Mouse (Mus musculus) midbrain, embryonic 12.5 days (tissue): ENCODE measurements at regions not wholly inside any gene's neighbourhood (a gene's known extent, or its start where the extent isn't known, plus 50 kb on each side); places are given as distances from the start of the nearest gene placed in this dataset.

ENCODE experiments used
- ATAC-seq: fragments of 200-750 bp; cut with Nextera tagmentation; 2 replicates; pipeline ENCODE4 v1.8.0; 2017; ENCODE audit warnings: low read depth, moderate TSS enrichment, moderate library complexity; ENCODE audit not compliant: low FRiP score
- H3K27ac ChIP-seq: fragments of 300-500 bp; sonication (generic); replicated peaks from 2 replicates; pipeline ENCODE4 v1.5.1; 2016; ENCODE audit warnings: mild to moderate bottlenecking
- H3K27me3 ChIP-seq: fragments of 300-500 bp; sonication (generic); 2 replicates; pipeline ENCODE4 v1.6.1; 2016; ENCODE audit warnings: mild to moderate bottlenecking
- H3K36me3 ChIP-seq: fragments of 300-500 bp; sonication (generic); 2 replicates; pipeline ENCODE4 v1.6.1; 2016
- H3K4me1 ChIP-seq: fragments of 300-500 bp; sonication (generic); 2 replicates; pipeline ENCODE4 v1.6.1; 2016
- H3K4me2 ChIP-seq: fragments of 300-500 bp; sonication (generic); replicated peaks from 2 replicates; pipeline ENCODE4 v1.6.1; 2016; ENCODE audit warnings: mild to moderate bottlenecking, moderate library complexity
- H3K4me3 ChIP-seq: fragments of 300-500 bp; sonication (generic); 2 replicates; pipeline ENCODE4 v1.5.1; 2016; ENCODE audit warnings: mild to moderate bottlenecking
- H3K9ac ChIP-seq: fragments of 300-500 bp; sonication (generic); replicated peaks from 2 replicates; pipeline ENCODE4 v1.6.1; 2016; ENCODE audit warnings: mild to moderate bottlenecking, moderate library complexity
- H3K9me3 ChIP-seq: fragments of 300-500 bp; sonication (generic); 2 replicates; pipeline ENCODE4 v1.6.1; 2016; ENCODE audit warnings: mild to moderate bottlenecking
- WGBS: fragments of 180-500 bp; shearing (Covaris S2); methylation state at CpG from one replicate; pipeline ENCODE4 v1.1.7; 2016; 5-methylcytosine and 5-hydroxymethylcytosine counted together

DNA sequence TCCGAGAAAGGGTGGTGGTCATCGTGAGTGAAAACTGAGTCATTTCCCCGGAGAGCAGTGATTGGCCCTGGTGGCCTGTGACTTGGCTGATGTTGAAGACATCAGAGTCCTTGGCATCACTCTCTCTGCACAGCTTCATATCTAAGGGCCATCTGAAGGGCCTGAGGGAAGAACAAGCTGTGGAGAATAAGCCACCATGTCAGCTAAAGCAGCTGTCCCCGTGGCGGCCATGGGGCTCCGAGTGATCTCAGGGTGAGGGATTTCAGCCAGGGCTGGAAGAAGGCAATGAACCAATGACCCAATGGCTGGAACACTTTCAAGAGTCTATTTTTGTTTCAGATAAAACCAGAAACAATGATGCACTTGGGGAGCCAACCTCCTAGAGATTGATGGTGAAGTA, 62.2 kb downstream of the Ttc32 start:
- no peaks in the 10 kb centered on the region for H3K4me1 ChIP-seq
- H3K4me3 ChIP-seq = no peak overlapping the region
- no peaks in the 10 kb centered on the region for H3K27me3 ChIP-seq
- H3K9me3 ChIP-seq = no peaks in the 10 kb centered on the region
- H3K4me2 ChIP-seq = no peak overlapping the region
- ATAC-seq = no peak
- H3K27ac ChIP-seq = no peak overlapping the region
- no peak overlapping the region for H3K9ac ChIP-seq
- no peaks in the 10 kb centered on the region for H3K36me3 ChIP-seq
- 93% methylated on average over 6 of the region's 6 CpGs for WGBS

DNA sequence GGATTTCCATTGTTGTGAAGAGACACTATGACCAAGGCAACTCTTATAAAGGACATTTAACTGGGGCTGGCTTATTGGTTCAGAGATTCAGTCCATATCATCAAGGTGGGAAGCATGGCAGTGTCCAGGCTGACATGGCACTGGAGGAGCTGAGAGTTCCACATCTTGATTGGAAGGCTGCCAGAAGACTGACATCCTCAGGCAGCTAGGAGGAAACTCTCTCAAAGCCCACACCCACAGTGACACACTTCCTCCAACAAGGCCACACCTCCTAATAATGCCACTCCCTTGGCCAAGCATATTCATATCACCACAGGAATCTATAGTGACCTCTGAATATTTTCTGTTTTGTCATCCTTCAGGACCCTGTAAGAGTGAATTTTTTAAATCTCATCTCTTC, 65.3 kb downstream of the Ttc32 start:
- no peaks in the 10 kb centered on the region for H3K9me3 ChIP-seq
- no peaks in the 10 kb centered on the region for H3K4me1 ChIP-seq
- no peaks in the 10 kb centered on the region for H3K27me3 ChIP-seq
- H3K4me3 ChIP-seq = no peak overlapping the region
- H3K36me3 ChIP-seq = no peaks in the 10 kb centered on the region
- no peak overlapping the region for H3K9ac ChIP-seq
- no peak for ATAC-seq
- H3K4me2 ChIP-seq = no peak overlapping the region
- H3K27ac ChIP-seq = no peak overlapping the region

DNA sequence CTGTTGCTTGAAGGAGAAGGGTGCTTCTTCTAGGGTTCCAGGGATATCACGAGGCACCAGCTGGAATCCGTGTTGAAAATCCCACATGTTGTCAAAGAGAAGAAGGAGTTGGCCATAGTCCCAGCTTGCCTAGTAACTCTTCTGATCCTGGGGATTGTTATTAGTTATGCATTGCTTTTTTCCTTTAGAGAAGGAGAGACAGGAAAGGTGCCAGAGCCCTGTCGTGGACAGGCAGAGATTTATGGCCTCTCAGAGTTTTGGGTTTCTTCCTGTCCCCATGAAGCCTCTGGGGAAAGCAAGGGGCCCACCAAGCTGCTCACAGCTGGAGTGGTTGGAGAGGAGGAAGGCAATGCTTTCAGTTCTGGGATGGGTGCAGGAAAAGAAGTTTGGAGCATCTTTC, 76.6 kb downstream of the Ttc32 start:
- no peak overlapping the region for H3K4me2 ChIP-seq
- no peaks in the 10 kb centered on the region for H3K27me3 ChIP-seq
- WGBS = 75% methylated on average over 3 of the region's 3 CpGs
- no peaks in the 10 kb centered on the region for H3K9me3 ChIP-seq
- no peak for ATAC-seq
- H3K4me1 ChIP-seq = no peaks in the 10 kb centered on the region
- H3K9ac ChIP-seq = no peak overlapping the region
- no peak overlapping the region for H3K4me3 ChIP-seq
- no peak overlapping the region for H3K27ac ChIP-seq
- H3K36me3 ChIP-seq = no peaks in the 10 kb centered on the region

DNA sequence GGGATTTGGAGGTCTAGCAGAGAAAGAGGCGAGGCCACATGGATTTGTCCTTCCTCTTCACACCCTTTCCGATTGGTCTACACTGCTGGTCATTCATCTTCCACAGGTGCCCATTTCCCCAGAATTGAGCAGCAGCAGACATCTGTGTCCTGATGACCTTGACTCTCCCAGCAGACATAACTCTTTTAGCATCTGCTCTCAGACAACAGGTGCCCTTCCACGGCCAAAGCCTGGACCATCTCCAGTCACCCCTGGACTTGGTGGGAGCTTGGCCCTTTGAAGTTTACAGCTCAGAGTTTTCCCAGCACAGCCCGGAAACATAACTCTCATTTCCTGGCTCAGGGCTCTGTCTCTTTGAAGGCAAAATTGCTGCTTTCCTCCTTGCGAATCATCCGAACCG, 80.0 kb downstream of the Ttc32 start:
- H3K9me3 ChIP-seq = no peaks in the 10 kb centered on the region
- no peak overlapping the region for H3K4me3 ChIP-seq
- 89% methylated on average over 7 of the region's 7 CpGs for WGBS
- no peaks in the 10 kb centered on the region for H3K36me3 ChIP-seq
- no peak overlapping the region for H3K4me2 ChIP-seq
- ATAC-seq = no peak
- no peak overlapping the region for H3K27ac ChIP-seq
- no peaks in the 10 kb centered on the region for H3K4me1 ChIP-seq
- no peaks in the 10 kb centered on the region for H3K27me3 ChIP-seq
- no peak overlapping the region for H3K9ac ChIP-seq

DNA sequence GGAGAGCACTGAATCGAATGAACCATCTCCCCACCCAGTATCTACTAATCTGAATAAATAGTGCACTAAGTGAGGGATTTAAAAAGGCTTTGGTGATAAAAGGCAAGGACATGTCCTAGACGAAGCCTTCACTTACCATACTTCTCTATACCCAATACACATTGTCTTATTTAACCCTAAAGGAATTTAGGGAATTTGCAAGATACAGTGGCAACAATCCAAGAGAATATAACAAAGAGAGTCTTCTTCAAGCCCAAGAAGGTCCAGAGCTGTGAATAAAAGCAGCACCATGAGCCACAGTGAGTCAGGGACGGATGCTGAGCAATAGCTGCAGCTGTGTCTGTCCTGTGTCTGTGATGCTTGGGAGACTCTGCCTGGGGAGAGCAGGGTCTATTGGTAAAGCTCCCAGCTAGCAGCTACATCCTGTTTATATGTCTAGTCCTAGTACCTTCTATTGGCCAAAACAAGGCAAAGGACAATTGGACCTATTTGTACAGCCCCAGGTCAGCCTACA, 82.4 kb downstream of the Ttc32 start:
- H3K27ac ChIP-seq = no peak overlapping the region
- H3K4me3 ChIP-seq = no peak overlapping the region
- WGBS = 78% methylated on average over 3 of the region's 3 CpGs
- H3K27me3 ChIP-seq = no peaks in the 10 kb centered on the region
- no peaks in the 10 kb centered on the region for H3K4me1 ChIP-seq
- no peak overlapping the region for H3K9ac ChIP-seq
- no peak overlapping the region for H3K4me2 ChIP-seq
- H3K36me3 ChIP-seq = no peaks in the 10 kb centered on the region
- no peaks in the 10 kb centered on the region for H3K9me3 ChIP-seq
- ATAC-seq = no peak

DNA sequence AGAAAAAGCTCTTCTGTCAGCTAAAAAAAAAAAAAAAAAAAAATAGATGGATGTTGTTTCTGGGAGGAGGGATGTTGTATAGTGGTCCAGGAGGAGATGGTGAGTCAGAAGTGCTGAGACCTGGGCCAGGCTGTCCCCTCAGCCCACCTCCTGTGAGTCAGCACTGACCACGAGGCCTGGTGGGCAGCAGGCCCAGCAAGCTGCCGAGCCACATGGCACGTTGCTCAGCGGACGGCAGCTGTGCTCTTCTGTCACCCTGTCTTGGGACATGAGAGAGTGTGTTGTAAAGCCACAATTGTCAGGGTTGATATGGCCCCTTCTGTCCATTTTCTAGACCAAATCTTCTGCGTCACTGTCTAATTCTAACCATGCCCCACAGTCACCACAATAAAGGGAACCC, 83.9 kb downstream of the Ttc32 start:
- H3K27me3 ChIP-seq = no peaks in the 10 kb centered on the region
- no peaks in the 10 kb centered on the region for H3K36me3 ChIP-seq
- H3K9me3 ChIP-seq = no peaks in the 10 kb centered on the region
- no peak for ATAC-seq
- WGBS = 83% methylated on average over 6 of the region's 6 CpGs
- no peak overlapping the region for H3K9ac ChIP-seq
- H3K27ac ChIP-seq = no peak overlapping the region
- no peak overlapping the region for H3K4me3 ChIP-seq
- no peak overlapping the region for H3K4me2 ChIP-seq
- no peaks in the 10 kb centered on the region for H3K4me1 ChIP-seq

DNA sequence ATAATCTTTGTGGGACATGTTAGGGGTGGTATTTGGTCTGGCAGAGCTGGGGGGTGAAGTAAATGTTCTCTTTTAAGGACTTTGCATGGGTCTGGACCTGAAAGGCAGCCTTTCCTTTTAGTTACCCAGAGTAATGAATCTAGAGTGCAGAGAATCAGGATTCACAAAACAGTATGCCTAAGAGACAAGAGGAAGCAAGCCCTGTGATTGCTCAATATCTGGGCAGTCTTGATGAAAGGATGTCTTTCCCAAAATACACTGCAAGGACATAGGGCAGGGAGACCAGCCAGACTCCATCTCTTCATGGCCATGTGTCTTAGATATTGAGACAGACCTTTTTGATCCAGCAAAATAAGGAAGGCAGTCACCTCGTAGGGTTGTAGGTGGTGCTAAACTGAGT, 84.3 kb downstream of the Ttc32 start:
- Histone ChIP-seq H3K9me3 (no peaks in the 10 kb centered on the region), H3K27ac (no peak overlapping the region), H3K27me3 (no peaks in the 10 kb centered on the region), H3K9ac (no peak overlapping the region), H3K4me2 (no peak overlapping the region), H3K36me3 (no peaks in the 10 kb centered on the region), H3K4me1 (no peaks in the 10 kb centered on the region), H3K4me3 (no peak overlapping the region)
- WGBS = 89% methylated on average over 1 of the region's 1 CpGs
- ATAC-seq = no peak

DNA sequence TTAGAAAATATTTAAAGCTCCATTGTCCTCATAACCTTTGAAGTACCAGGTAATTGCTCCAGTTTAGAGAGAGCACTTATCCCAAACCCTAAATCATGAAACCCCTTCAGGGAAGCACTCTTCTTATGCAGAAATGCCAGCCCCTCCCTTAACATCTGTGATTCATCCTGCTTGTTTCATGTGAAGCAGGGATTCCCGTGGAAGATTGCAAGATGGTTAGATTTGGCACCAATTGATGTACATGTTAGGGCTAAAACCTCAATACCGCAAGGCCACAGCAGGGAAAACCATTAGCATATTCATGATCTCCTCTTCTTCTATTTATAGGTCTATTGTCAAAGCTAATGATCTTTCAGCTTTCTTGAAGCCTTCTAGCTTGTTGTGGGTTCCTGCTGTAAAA, 88.8 kb downstream of the Ttc32 start:
- Histone ChIP-seq H3K4me3 (no peak overlapping the region), H3K27ac (no peak overlapping the region), H3K27me3 (no peaks in the 10 kb centered on the region), H3K9ac (no peak overlapping the region), H3K4me1 (no peaks in the 10 kb centered on the region), H3K9me3 (no peaks in the 10 kb centered on the region), H3K36me3 (no peaks in the 10 kb centered on the region), H3K4me2 (no peak overlapping the region)
- WGBS = 55% methylated on average over 2 of the region's 2 CpGs
- ATAC-seq = no peak

DNA sequence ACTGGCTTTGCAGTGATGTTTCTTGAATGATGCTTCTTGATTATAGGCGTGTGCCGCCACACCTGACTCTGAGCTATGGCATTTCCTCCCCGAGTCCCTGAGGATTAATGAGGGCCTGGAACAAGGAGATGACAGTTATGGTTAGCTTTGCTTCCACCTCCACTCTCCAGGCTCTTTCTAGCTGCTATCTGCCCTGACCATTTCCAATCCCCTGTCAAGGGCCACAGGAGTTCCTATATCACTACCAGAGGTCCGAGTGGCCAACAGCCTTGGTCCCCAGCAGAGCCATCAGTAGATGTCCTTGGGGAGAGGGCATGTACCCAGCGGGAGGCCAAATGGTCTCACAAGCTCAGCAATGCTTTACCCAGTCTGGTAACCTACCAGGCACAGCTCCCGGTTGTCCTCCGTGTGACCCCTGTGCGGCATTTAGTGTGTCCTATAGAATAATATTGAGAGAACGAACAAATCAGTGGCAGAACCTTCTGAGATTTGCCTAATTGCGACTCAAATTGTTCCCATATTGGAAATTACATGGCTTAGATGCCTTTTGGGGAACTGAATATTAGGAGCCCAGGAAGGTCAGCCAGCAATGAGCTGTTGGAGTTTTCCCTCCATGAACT, 98.2 kb downstream of the Ttc32 start:
- Histone ChIP-seq H3K9me3 (no peaks in the 10 kb centered on the region), H3K4me3 (no peak overlapping the region), H3K27me3 (no peaks in the 10 kb centered on the region), H3K36me3 (no peaks in the 10 kb centered on the region), H3K27ac (no peak overlapping the region), H3K9ac (no peak overlapping the region), H3K4me1 (no peaks in the 10 kb centered on the region; the same call in 1 of the 2 replicates), H3K4me2 (no peak overlapping the region)
- no peak for ATAC-seq
- whole genome bisulfite sequencing = 87% methylated on average over 10 of the region's 10 CpGs

DNA sequence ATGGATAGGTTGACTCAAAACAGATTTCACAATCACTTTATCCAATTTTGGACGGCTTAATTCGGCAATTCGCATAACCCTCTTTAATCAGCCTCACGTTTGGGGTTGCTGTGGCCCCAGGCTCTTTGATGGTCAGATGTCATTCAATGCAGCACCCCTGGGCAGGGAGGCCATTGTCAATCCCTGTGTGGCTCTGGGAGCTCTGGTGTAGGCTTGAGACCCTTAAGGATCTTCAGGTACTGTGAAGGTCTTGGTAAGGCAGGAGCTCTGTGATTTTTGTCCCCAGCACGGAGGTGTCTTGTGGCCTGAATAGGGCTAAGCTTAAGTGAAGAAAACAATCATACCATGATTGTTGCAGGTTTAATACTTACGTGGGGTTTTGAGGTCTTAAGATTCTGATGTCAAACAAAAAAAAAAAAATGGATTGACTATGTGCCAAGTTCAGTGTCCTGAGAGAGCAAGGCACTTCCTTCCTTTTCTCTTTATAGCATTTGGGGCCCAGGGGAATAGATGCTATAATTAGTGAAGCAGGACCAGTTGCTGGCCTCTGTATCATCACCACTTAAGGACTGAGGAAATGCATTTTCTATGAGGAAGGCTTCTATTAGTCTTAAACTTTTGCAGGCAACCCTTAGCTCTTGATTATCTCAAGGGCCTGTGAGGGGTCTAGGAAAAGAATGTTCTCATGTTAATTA, 98.9 kb downstream of the Ttc32 start:
- no peaks in the 10 kb centered on the region for H3K9me3 ChIP-seq
- no peaks in the 10 kb centered on the region for H3K36me3 ChIP-seq
- no peak overlapping the region for H3K27ac ChIP-seq
- H3K27me3 ChIP-seq = no peaks in the 10 kb centered on the region
- no peak overlapping the region for H3K4me2 ChIP-seq
- no peak overlapping the region for H3K9ac ChIP-seq
- H3K4me3 ChIP-seq = no peak overlapping the region
- 69% methylated on average over 6 of the region's 6 CpGs for WGBS
- H3K4me1 ChIP-seq = no peaks in the 10 kb centered on the region; the same call in 1 of the 2 replicates
- ATAC-seq = no peak

DNA sequence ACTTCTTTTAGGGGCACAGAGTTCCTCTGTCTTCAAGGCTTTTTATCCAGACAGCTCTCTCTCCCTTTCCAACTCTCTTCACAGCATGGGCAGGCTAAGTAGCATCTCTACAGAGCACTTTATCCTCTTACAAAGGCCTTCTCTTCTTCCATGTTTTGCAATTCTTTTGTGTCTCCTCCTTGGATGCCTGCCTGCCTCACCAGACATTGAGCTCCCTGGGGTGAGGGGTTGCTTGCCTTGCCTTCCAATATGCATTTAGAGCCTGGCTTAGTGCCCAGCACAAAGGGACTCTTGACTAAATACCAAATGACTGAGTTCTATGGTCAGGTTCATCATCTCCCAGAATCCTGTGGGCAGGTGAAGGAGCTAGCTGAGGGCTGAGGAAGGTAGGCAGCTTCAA, 102.8 kb downstream of the Ttc32 start:
- ATAC-seq = no peak
- H3K27ac ChIP-seq = no peak overlapping the region
- H3K9ac ChIP-seq = no peak overlapping the region
- H3K9me3 ChIP-seq = no peaks in the 10 kb centered on the region
- H3K27me3 ChIP-seq = no peaks in the 10 kb centered on the region
- H3K36me3 ChIP-seq = no peaks in the 10 kb centered on the region
- H3K4me3 ChIP-seq = no peak overlapping the region
- H3K4me2 ChIP-seq = no peak overlapping the region
- H3K4me1 ChIP-seq = no peaks in the 10 kb centered on the region; the same call in 1 of the 2 replicates

DNA sequence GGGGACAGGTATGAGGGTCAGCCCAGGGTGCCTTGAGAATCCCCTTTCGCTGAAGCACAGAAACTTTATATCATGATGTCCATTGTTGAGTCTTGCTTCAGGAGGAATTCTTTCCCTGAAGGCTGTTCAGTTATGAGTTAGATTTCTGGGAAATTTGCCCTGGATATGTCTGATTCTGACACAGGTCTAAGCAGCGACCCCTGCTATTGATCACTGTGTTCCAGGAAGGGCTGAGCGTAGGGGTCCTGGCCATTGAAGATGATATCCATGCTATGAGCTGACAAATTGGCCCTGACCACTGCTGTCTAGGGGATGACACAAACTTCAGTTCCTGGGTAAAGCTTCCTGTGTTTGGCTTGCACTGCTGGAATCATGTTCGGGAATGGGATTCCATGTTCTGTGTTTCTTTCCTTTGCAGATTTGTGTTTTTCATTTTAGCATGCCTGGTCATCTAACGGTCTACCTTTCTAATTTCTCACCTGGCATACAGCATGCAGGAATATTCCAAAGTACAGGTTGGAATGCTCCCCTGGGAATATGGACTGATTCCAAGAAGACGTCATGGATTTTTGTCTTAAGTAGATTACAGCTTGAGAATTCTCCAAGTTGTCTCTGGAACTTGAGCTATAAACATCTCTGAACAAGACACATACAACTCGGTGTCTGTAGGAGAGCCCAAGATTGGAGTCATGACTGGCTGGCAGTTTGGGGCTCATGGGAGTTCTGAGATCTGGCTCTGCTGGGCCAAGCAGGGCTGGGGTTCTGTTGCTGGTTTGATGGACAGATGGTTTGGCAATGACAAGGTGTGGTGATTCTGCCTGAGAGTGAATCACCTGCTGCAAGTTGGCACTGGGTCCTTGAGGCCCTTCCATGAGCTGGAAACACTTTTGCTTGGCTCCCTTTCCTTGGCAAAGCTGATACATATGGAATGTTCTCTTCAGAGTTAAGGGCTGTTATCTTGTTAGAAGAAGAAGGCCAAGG, 104.4 kb downstream of the Ttc32 start:
- no peaks in the 10 kb centered on the region for H3K27me3 ChIP-seq
- H3K9ac ChIP-seq = no peak overlapping the region
- no peak overlapping the region for H3K4me3 ChIP-seq
- H3K4me1 ChIP-seq = no peaks in the 10 kb centered on the region; the same call in 1 of the 2 replicates
- H3K9me3 ChIP-seq = no peaks in the 10 kb centered on the region
- ATAC-seq = no peak
- H3K27ac ChIP-seq = no peak overlapping the region
- H3K4me2 ChIP-seq = no peak overlapping the region
- WGBS = 93% methylated on average over 7 of the region's 7 CpGs
- H3K36me3 ChIP-seq = no peaks in the 10 kb centered on the region
